Mouse (Mus musculus): ENCODE measurements at regions not wholly inside any gene's neighbourhood (a gene's known extent, or its start where the extent isn't known, plus 50 kb on each side); places are given as distances from the start of the nearest gene placed in this dataset.

DNA sequence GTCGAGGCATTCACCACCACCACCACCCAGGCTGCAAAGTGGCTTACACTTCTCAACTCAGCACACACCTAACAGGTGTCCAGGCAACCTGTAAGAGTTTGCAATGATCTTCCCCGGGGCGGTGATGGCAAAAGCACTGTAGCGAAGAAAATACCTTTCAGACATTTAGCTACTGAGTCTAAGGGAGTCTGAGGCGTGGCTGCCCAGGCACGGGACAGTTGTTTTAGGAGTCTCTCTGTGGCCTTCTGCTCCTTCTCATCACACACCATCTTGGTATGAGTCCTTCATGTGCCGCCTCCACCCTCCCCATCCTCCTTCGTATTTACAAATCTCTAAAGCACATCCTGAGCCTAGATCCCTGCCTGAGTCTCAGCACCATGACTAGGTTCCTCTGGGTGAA, 186.0 kb downstream of the Setd4 start:
- ATAC-seq (ENCODE audit: low FRiP score) (no peak), DNase-seq (ENCODE audit: low spot score) (no peak)
- 92% methylated on average over 8 of the region's 8 CpGs for WGBS
- no peaks in the 10 kb centered on the region for H3K4me1 ChIP-seq (ENCODE audit: insufficient read depth, low read length)
- H3K9me3 ChIP-seq (ENCODE audit: low read length): no peaks in the 10 kb centered on the region
- H3K36me3 ChIP-seq (ENCODE audit: insufficient read depth, low read length): no peaks in the 10 kb centered on the region
- no peak overlapping the region for H3K9ac ChIP-seq (replicated peaks; ENCODE audit: low read length, poor library complexity, severe bottlenecking)
- no peak overlapping the region for H3K27ac ChIP-seq (ENCODE audit: low read depth, low read length)
- 0 out of 2 replicates have a peak, but pooled peaks cover 8% of the 10 kb centered on the region for H3K27me3 ChIP-seq (ENCODE audit: insufficient read depth, low read length)
- no peak overlapping the region for H3K4me3 ChIP-seq (ENCODE audit: low read depth, low read length)
- no peak overlapping the region for H3K4me2 ChIP-seq (ENCODE audit: low read depth, low read length, poor library complexity, severe bottlenecking)
- TF ChIP-seq CTCF (IDR thresholded peaks at IDR 0.05): no peak

DNA sequence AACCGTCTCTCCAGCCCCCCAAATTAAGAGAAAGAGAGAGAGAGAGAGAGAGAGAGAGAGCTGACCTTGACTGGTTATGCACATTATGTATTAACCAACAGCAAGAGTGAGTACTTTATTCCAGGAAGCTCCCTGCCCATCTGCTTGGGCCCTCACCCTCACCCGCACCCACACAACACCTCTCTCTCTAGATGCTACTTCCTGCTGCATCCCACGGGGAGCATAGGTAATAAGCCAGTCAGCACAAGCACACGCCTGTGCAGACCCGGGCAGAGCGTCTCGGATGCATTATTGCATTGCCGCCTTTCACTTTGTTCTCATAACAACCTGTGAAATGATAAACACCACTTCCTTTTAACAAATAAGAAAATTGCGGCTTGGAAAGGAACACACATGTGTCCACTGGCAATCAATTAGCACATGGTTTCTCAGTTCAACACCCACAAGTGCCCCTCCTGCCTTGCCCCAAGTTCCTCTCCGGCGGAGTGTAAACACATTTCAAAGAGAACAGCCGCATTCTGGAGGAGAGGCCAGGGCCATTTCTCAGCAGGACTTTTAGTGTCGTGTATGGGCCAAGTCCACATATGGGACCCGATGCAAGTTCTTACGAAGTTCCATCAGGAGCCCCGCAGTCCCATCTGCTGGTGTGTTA, 211.7 kb downstream of the Setd4 start:
- TF ChIP-seq CTCF (IDR thresholded peaks at IDR 0.05): no peak
- WGBS: 75% methylated on average over 16 of the region's 16 CpGs
- Histone ChIP-seq H3K4me3 (ENCODE audit: low read depth, low read length) (no peak overlapping the region), H3K27ac (ENCODE audit: low read depth, low read length) (no peak overlapping the region), H3K9me3 (ENCODE audit: low read length) (no peaks in the 10 kb centered on the region), H3K27me3 (ENCODE audit: insufficient read depth, low read length) (no peaks in the 10 kb centered on the region), H3K9ac (replicated peaks; ENCODE audit: low read length, poor library complexity, severe bottlenecking) (no peak overlapping the region), H3K4me2 (ENCODE audit: low read depth, low read length, poor library complexity, severe bottlenecking) (no peak overlapping the region), H3K4me1 (ENCODE audit: insufficient read depth, low read length) (no peaks in the 10 kb centered on the region), H3K36me3 (ENCODE audit: insufficient read depth, low read length) (no peaks in the 10 kb centered on the region)
- ATAC-seq (ENCODE audit: low FRiP score) (no peak), DNase-seq (ENCODE audit: low spot score) (no peak)

GRCm38 (mm10) chr16:93387578-93388116, 216.2 kb downstream of the Setd4 start:
- 82% methylated on average over 11 of the region's 11 CpGs for WGBS
- no peaks in the 10 kb centered on the region for H3K4me1 ChIP-seq (ENCODE audit: insufficient read depth, low read length)
- no peak overlapping the region for H3K9ac ChIP-seq (replicated peaks; ENCODE audit: low read length, poor library complexity, severe bottlenecking)
- no peaks in the 10 kb centered on the region for H3K36me3 ChIP-seq (ENCODE audit: insufficient read depth, low read length)
- no peak overlapping the region for H3K4me3 ChIP-seq (ENCODE audit: low read depth, low read length)
- H3K4me2 ChIP-seq (ENCODE audit: low read depth, low read length, poor library complexity, severe bottlenecking): no peak overlapping the region
- ATAC-seq (ENCODE audit: low FRiP score): no peak
- TF ChIP-seq CTCF (IDR thresholded peaks at IDR 0.05): no peak
- H3K27ac ChIP-seq (ENCODE audit: low read depth, low read length): no peak overlapping the region
- H3K9me3 ChIP-seq (ENCODE audit: low read length): no peaks in the 10 kb centered on the region
- H3K27me3 ChIP-seq (ENCODE audit: insufficient read depth, low read length): no peaks in the 10 kb centered on the region
- DNase-seq (ENCODE audit: low spot score): no peak

- no peak overlapping the region for H3K27ac ChIP-seq (ENCODE audit: low read depth, low read length)
- no peak overlapping the region for H3K4me3 ChIP-seq (ENCODE audit: low read depth, low read length)
- no peak for DNase-seq (ENCODE audit: low spot score)
- H3K36me3 ChIP-seq (ENCODE audit: insufficient read depth, low read length): no peaks in the 10 kb centered on the region
- H3K27me3 ChIP-seq (ENCODE audit: insufficient read depth, low read length): no peaks in the 10 kb centered on the region
- no peak overlapping the region for H3K4me2 ChIP-seq (ENCODE audit: low read depth, low read length, poor library complexity, severe bottlenecking)
- no peak overlapping the region for H3K9ac ChIP-seq (replicated peaks; ENCODE audit: low read length, poor library complexity, severe bottlenecking)
- H3K9me3 ChIP-seq (ENCODE audit: low read length): no peaks in the 10 kb centered on the region
- no peak for ATAC-seq (ENCODE audit: low FRiP score)
- WGBS: 79% methylated on average over 8 of the region's 8 CpGs
- peaks cover 4% of the 10 kb centered on the region; the same call in 1 of the 2 replicates for H3K4me1 ChIP-seq (ENCODE audit: insufficient read depth, low read length)
- no peak for TF ChIP-seq CTCF (IDR thresholded peaks at IDR 0.05)
These were observed 219.8 kb downstream of the Setd4 start for GRCm38 (mm10) chr16:93384039-93384537.

DNA sequence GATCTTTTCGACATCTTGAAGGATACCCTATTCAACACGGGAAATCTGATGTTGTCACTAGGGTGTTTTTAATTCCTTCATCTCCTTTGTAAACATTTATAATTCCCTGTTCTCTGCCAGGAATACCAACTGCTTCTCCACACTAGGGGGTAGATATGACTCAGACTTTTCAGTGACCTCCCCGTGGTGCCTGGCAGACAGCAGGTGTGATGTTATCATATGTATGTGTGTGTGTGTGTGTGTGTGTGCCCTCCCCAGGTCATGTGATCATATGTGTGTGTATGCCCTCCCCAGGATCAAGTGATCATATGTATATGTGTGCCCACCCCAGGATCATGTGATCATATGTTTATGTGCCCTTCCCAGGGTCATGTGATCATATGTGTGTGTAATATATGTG, 220.9 kb downstream of the Setd4 start:
- Histone ChIP-seq H3K27me3 (ENCODE audit: insufficient read depth, low read length) (no peaks in the 10 kb centered on the region), H3K27ac (ENCODE audit: low read depth, low read length) (no peak overlapping the region), H3K4me3 (ENCODE audit: low read depth, low read length) (no peak overlapping the region), H3K9me3 (ENCODE audit: low read length) (no peaks in the 10 kb centered on the region), H3K4me2 (ENCODE audit: low read depth, low read length, poor library complexity, severe bottlenecking) (no peak overlapping the region), H3K9ac (replicated peaks; ENCODE audit: low read length, poor library complexity, severe bottlenecking) (no peak overlapping the region), H3K4me1 (ENCODE audit: insufficient read depth, low read length) (peaks cover 4% of the 10 kb centered on the region; the same call in 1 of the 2 replicates), H3K36me3 (ENCODE audit: insufficient read depth, low read length) (no peaks in the 10 kb centered on the region)
- ATAC-seq (ENCODE audit: low FRiP score): no peak
- no peak for TF ChIP-seq CTCF (IDR thresholded peaks at IDR 0.05)
- WGBS: 74% methylated on average over 3 of the region's 3 CpGs
- no peak for DNase-seq (ENCODE audit: low spot score)
